Mouse (Mus musculus) C2C12 (cell line): ENCODE results near the gene Ciz1.

Experiments
- CTCF ChIP-seq: IDR thresholded peaks from one replicate; pipeline ENCODE4 v1.5.1; 2011; ENCODE audit not compliant: control insufficient read depth, insufficient read depth, insufficient read length
- MAX ChIP-seq: IDR thresholded peaks from one replicate; pipeline ENCODE4 v1.6.1; 2011; ENCODE audit warnings: mild to moderate bottlenecking, control low read depth
- USF1 ChIP-seq: IDR thresholded peaks from one replicate; pipeline ENCODE4 v1.6.1; 2011; ENCODE audit warnings: low read depth, mild to moderate bottlenecking, control low read depth, moderate library complexity

- TF ChIP-seq CTCF: peak; percentile 96
- TF ChIP-seq USF1: no peak
- peak; percentile 65 for TF ChIP-seq MAX
These were observed 52.5 kb downstream of the Ciz1 start for GRCm38 (mm10) chr2:32404663-32405062.
